Mouse (Mus musculus) heart, adult 8-10 months (tissue): ENCODE data around the gene Dusp1. TPM values are rescaled to one million over a fixed set of nuclear protein-coding genes. Genes with fewer than 3 reads are reported as not detected.

Source experiments
- DNase-seq: peaks from one replicate; pipeline ENCODE4 v3.0.0; 2022; ENCODE audit warnings: low spot score
- total RNA-seq, 4 experiments: library from RNA; stranded (reverse); gene quantifications; 2 replicates each; pipeline ENCODE4 v1.2.4; 2022

The Dusp1 gene
- total RNA-seq, 4 experiments from 2014 or later: 51.1 to 75.8 (median 59.4) TPM

- peak; percentile 91 for DNase-seq
Measured at GRCm38 (mm10) chr17:26561290-26561640, 663 bp downstream of the Dusp1 start, which contains the start of gene Ergic1. Ergic1 (plus strand) TSS chr17:26561489.

GRCm38 (mm10) chr17:26560526-26561289 is 1.2 kb downstream of the Dusp1 start:
- no peak for DNase-seq

GRCm38 (mm10) chr17:26553033-26553432 is 8.9 kb downstream of the Dusp1 start:
- DNase-seq: no peak

GRCm38 (mm10) chr17:26551104-26551503 is 10.8 kb downstream of the Dusp1 start:
- no peak for DNase-seq

GRCm38 (mm10) chr17:26549148-26549809 is 12.6 kb downstream of the Dusp1 start:
- DNase-seq: no peak

- no peak for DNase-seq
Measured at GRCm38 (mm10) chr17:26548566-26548965, 13.4 kb downstream of the Dusp1 start.

GRCm38 (mm10) chr17:26547771-26548170 is 14.2 kb downstream of the Dusp1 start:
- peak; percentile 91 for DNase-seq

GRCm38 (mm10) chr17:26544319-26544963 is 17.5 kb downstream of the Dusp1 start:
- DNase-seq: no peak

- DNase-seq: no peak
Measured at GRCm38 (mm10) chr17:26540083-26540482, 21.8 kb downstream of the Dusp1 start.

GRCm38 (mm10) chr17:26537722-26538471 is 24.0 kb downstream of the Dusp1 start:
- no peak for DNase-seq

GRCm38 (mm10) chr17:26535251-26536136 is 26.4 kb downstream of the Dusp1 start:
- DNase-seq: peak; percentile 76

- DNase-seq: no peak
Measured at GRCm38 (mm10) chr17:26534695-26535094, 27.2 kb downstream of the Dusp1 start.

- DNase-seq: peak; percentile 61
Measured at GRCm38 (mm10) chr17:26533871-26534372, 28.0 kb downstream of the Dusp1 start.

- DNase-seq: no peak
Measured at GRCm38 (mm10) chr17:26532476-26533045, 29.4 kb downstream of the Dusp1 start.

GRCm38 (mm10) chr17:26531395-26532027 is 30.4 kb downstream of the Dusp1 start:
- no peak for DNase-seq

GRCm38 (mm10) chr17:26530590-26531081 is 31.3 kb downstream of the Dusp1 start:
- DNase-seq: peak; percentile 92

- DNase-seq: peak; percentile 74
Measured at GRCm38 (mm10) chr17:26529791-26530241, 32.1 kb downstream of the Dusp1 start.

GRCm38 (mm10) chr17:26528751-26529150 is 33.2 kb downstream of the Dusp1 start:
- no peak for DNase-seq

- no peak for DNase-seq
Measured at GRCm38 (mm10) chr17:26527291-26527690, 34.6 kb downstream of the Dusp1 start.
